Mouse (Mus musculus) heart, adult 2 months (tissue): ENCODE measurements around the gene Camkmt. TPM values are rescaled to one million over a fixed set of nuclear protein-coding genes. Genes with fewer than 3 reads are reported as not detected.

Experiments
- DNase-seq, 2 experiments: peaks; one replicate each; pipeline ENCODE4 v3.0.0; 2021
- H3K27ac ChIP-seq: fragments of 200-600 bp; 2 replicates; pipeline ENCODE4 v1.8.1; 2022
- H3K27me3 ChIP-seq: fragments of 200-500 bp; 2 replicates; pipeline ENCODE4 v1.6.1; 2012; ENCODE audit warnings: mild to moderate bottlenecking, low read length, inconsistent platforms, mixed read lengths; ENCODE audit not compliant: control insufficient read depth, insufficient read depth
- H3K36me3 ChIP-seq: fragments of 200-500 bp; 2 replicates; pipeline ENCODE4 v1.6.1; 2012; ENCODE audit warnings: low read length, inconsistent platforms; ENCODE audit not compliant: control insufficient read depth, insufficient read depth
- H3K4me1 ChIP-seq: fragments of 200-500 bp; 2 replicates; pipeline ENCODE4 v1.6.1; 2011; ENCODE audit warnings: low read length; ENCODE audit not compliant: control insufficient read depth, insufficient read depth
- H3K4me3 ChIP-seq: fragments of 200-600 bp; 2 replicates; pipeline ENCODE4 v1.8.1; 2022
- H3K79me2 ChIP-seq: fragments of 200-500 bp; replicated peaks from 2 replicates; pipeline ENCODE4 v1.6.1; 2012; ENCODE audit warnings: mild to moderate bottlenecking, inconsistent platforms, low read length, moderate library complexity, mixed read lengths; ENCODE audit not compliant: control insufficient read depth, insufficient read depth
- H3K9ac ChIP-seq: fragments of 200-500 bp; 2 replicates; pipeline ENCODE4 v1.6.1; 2012; ENCODE audit warnings: low read depth, mild to moderate bottlenecking, control low read depth, inconsistent platforms, low read length, mixed read lengths
- CTCF ChIP-seq: fragments of 200-600 bp; IDR thresholded peaks from 2 replicates; pipeline ENCODE4 v1.8.1; 2022; ENCODE audit warnings: antibody characterized with exemption, mild to moderate bottlenecking, moderate library complexity
- EP300 ChIP-seq: fragments of 200-500 bp; IDR thresholded peaks from 2 replicates; pipeline ENCODE4 v1.6.1; 2011; ENCODE audit warnings: low read depth, low read length, control low read depth; ENCODE audit not compliant: insufficient read depth
- POLR2A ChIP-seq: fragments of 200-500 bp; IDR thresholded peaks from 2 replicates; pipeline ENCODE4 v1.6.1; 2011; ENCODE audit warnings: mild to moderate bottlenecking, low read depth, low read length, control low read depth; ENCODE audit not compliant: insufficient read depth
- WGBS: fragments of 180-500 bp; shearing (Covaris S2); methylation state at CpG from one replicate; pipeline ENCODE4 v1.1.7; 2018; 5-methylcytosine and 5-hydroxymethylcytosine counted together
- intact Hi-C: fragments of 180-260 bp; cut with DNase I; formaldehyde crosslinking; loops from one replicate; pipeline ENCODE4 v1.15.1; 2025
- polyA plus RNA-seq: library from polyadenylated mRNA; depleted of rRNA; stranded (reverse); fragments of >200 nt; gene quantifications from 2 replicates; pipeline ENCODE4 v1.2.3, GENCODE M21; 2012
- total RNA-seq, 2 experiments: library from RNA; stranded (reverse); gene quantifications; 2 replicates each; pipeline ENCODE4 v1.2.3; 2021

The Camkmt gene
- total and polyA plus RNA-seq, 3 experiments, result 1.1 to 4.2 (median 3.5) TPM

DNA sequence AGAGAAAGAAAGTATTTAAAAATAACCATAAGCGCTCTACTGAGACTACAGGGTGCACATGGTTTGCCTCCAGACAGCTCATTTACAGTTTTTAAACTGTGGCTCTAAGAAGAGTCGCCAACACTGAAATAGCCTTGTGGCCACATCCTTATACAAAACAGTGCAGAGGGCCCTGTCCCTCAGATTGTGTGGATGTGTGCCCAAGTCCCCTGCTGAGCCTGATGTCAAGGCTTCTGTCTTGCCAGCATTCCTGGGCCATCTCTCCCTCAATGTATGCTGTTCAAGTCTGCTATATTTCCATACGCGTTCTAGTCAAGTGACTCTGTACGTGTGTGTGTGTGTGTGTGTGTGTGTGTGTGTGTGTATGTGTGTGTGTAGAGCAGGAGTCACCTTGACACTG is 201.2 kb downstream of the Camkmt start:
- no peaks in the 10 kb centered on the region for H3K27me3 ChIP-seq
- 90% methylated on average over 5 of the region's 5 CpGs for WGBS
- TF ChIP-seq EP300 (no peak), POLR2A (no peak), CTCF (no peak)
- intact Hi-C loops, result no loop called here
- H3K27ac ChIP-seq, result no peak overlapping the region
- no peak for DNase-seq
- no peak overlapping the region for H3K4me3 ChIP-seq
- H3K79me2 ChIP-seq, result no peaks in the 10 kb centered on the region
- H3K9ac ChIP-seq, result no peak overlapping the region
- H3K36me3 ChIP-seq, result no peaks in the 10 kb centered on the region
- no peaks in the 10 kb centered on the region for H3K4me1 ChIP-seq

DNA sequence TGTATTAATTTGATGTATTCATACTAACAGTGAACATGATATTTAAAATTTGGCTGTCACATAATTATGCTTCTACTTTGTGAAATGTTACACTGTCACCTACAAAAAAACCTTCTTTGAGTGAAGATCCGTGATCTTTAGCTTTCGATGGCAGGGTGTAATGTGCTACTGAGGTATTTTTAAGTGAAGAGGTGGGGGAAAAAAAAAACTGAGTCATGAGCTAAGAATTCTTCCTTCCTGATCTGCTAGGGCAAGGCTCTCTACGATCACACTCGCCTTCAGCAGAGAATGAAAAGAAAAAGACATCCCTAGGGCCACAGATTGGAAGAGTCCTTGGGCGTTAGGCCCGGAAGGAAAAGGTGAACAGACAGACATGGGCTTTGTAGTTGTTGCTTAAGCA is 201.9 kb downstream of the Camkmt start:
- DNase-seq, result no peak
- Histone ChIP-seq H3K4me3 (no peak overlapping the region), H3K79me2 (no peaks in the 10 kb centered on the region), H3K9ac (no peak overlapping the region), H3K4me1 (no peaks in the 10 kb centered on the region), H3K27me3 (no peaks in the 10 kb centered on the region), H3K36me3 (no peaks in the 10 kb centered on the region), H3K27ac (no peak overlapping the region)
- TF ChIP-seq CTCF (no peak), POLR2A (no peak), EP300 (no peak)
- intact Hi-C loops, result no loop called here
- WGBS, result 71% methylated on average over 6 of the region's 6 CpGs

DNA sequence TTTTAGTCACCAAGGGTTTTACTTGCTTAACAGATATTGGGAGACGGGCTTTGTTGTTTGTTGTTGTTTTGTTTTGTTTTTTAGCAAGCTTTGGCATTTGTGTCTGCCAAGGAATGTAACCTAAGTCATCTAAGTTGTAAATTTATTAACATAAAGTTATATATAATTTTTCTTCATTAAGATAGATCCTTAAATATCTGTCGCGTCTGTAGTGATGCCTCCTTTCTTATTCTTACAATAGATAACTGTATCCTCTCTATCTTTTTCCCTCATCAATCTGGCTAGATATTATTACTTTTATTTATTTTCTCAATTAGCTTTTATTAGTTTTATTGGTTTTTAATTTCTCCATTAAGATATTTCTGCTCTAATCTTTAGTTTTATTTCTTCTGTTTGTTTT is 213.3 kb downstream of the Camkmt start:
- TF ChIP-seq CTCF, result no peak
- no peak for TF ChIP-seq POLR2A
- TF ChIP-seq EP300, result no peak

DNA sequence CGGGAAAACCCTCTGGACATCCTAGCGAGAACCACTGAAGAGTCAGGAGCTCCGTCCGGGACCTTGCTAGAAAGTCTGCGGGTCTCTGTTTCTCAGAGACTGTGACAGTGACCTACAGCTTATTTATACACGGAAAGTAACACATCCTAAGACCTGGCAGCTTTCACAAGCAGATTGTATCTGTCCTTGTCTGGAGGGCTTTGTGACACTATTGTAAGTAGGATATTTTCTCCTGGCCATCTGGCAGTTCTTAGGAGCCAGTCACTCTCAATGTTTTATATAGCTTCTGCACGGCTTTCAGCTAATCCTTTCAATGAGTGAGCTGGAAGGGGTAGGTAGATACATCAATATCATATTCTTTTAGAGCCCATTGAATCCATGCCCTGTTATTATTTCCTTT is 218.2 kb downstream of the Camkmt start:
- H3K9ac ChIP-seq, result no peak overlapping the region
- no peaks in the 10 kb centered on the region for H3K4me1 ChIP-seq
- no peak overlapping the region for H3K4me3 ChIP-seq
- intact Hi-C loops, result no loop called here
- no peaks in the 10 kb centered on the region for H3K79me2 ChIP-seq
- no peak for DNase-seq
- TF ChIP-seq CTCF (no peak), POLR2A (no peak), EP300 (no peak)
- WGBS, result 72% methylated on average over 7 of the region's 7 CpGs
- no peak overlapping the region for H3K27ac ChIP-seq
- no peaks in the 10 kb centered on the region for H3K27me3 ChIP-seq
- no peaks in the 10 kb centered on the region for H3K36me3 ChIP-seq

More for the DNA sequence above, 213.3 kb downstream of the Camkmt start:
- H3K36me3 ChIP-seq, result no peaks in the 10 kb centered on the region
- DNase-seq, result no peak
- H3K9ac ChIP-seq, result no peak overlapping the region
- H3K4me1 ChIP-seq, result no peaks in the 10 kb centered on the region
- H3K79me2 ChIP-seq, result no peaks in the 10 kb centered on the region
- H3K4me3 ChIP-seq, result no peak overlapping the region
- intact Hi-C loops, result no loop called here
- no peak overlapping the region for H3K27ac ChIP-seq
- no peaks in the 10 kb centered on the region for H3K27me3 ChIP-seq
- WGBS, result 94% methylated on average over 3 of the region's 3 CpGs

DNA sequence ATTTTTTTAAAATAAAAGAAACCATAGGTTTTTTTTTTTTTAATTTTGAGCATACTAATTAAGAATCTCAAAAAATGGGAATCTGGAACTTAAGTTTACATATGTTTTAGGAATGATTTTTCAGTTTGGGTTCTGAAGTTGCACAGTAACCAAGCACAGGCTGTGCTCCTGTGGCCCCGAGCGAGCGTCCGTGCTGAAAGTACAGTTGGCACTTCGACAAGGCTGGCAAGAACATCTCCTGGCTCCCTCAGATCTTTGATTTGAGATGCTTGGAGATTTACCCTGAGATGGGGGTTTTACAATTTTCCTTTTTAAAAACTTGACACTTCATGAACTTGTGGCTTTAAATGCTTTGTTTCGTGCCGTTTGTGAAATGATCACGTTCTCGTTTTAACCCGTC is 218.7 kb downstream of the Camkmt start:
- H3K79me2 ChIP-seq, result no peaks in the 10 kb centered on the region

DNA sequence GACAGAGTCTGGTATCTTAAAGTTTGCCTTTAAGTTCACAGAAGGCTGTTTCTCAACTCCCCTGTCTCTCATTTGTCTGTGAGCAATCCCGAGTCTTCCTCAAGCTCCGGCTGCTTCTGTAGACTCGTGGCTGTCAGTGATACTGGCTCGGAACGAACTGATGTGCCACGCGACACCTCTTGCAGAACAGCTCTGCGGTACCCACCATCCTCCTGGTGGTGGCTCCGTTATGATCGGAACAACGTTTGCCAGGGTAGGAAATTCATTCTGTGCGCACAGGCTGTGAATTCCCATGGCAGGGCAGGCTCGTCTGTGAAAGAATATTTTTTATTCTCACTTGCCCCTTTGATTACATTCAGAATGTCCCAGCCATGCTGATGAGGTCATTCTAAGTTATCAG is 221.0 kb downstream of the Camkmt start:
- Histone ChIP-seq H3K9ac (no peak overlapping the region), H3K79me2 (no peaks in the 10 kb centered on the region), H3K27ac (no peak overlapping the region), H3K4me3 (no peak overlapping the region), H3K36me3 (no peaks in the 10 kb centered on the region), H3K4me1 (no peaks in the 10 kb centered on the region), H3K27me3 (no peaks in the 10 kb centered on the region)
- no peak for DNase-seq
- intact Hi-C loops, result no loop called here
- WGBS, result 60% methylated on average over 13 of the region's 13 CpGs
- TF ChIP-seq CTCF (no peak), POLR2A (no peak), EP300 (no peak)

More for the DNA sequence above, 218.7 kb downstream of the Camkmt start:
- H3K4me3 ChIP-seq, result no peak overlapping the region
- 88% methylated on average over 10 of the region's 10 CpGs for WGBS
- H3K9ac ChIP-seq, result no peak overlapping the region
- no peaks in the 10 kb centered on the region for H3K4me1 ChIP-seq
- no peak for DNase-seq
- TF ChIP-seq EP300 (no peak), CTCF (no peak)
- no peaks in the 10 kb centered on the region for H3K36me3 ChIP-seq
- intact Hi-C loops, result no loop called here
- no peak overlapping the region for H3K27ac ChIP-seq
- H3K27me3 ChIP-seq, result no peaks in the 10 kb centered on the region

DNA sequence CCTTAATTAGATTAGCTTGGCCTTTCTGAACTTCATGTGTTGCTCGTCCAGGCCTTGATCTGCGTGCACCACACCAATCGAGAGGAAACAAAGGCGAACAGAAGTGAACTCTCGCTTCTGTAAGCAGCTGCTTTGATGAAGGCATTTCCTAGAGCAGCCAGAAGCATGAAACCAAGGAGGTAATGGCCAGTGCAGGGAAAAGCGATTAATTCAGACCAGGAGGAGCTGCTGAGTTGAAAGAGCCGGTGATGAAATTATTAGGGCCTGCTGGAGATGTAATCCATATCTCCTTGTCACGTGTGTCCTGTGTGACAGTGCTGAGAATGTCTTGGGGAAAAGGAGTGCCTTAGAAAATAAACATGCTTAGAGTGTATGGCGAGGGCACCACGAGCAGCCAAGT is 228.0 kb downstream of the Camkmt start:
- Histone ChIP-seq H3K27me3 (no peaks in the 10 kb centered on the region), H3K27ac (no peak overlapping the region), H3K9ac (no peak overlapping the region), H3K4me1 (no peaks in the 10 kb centered on the region), H3K79me2 (no peaks in the 10 kb centered on the region), H3K4me3 (no peak overlapping the region), H3K36me3 (no peaks in the 10 kb centered on the region)
- intact Hi-C loops, result no loop called here
- 74% methylated on average over 10 of the region's 10 CpGs for WGBS
- no peak for DNase-seq
- TF ChIP-seq CTCF (no peak), EP300 (no peak), POLR2A (no peak)
